Comparison of ENCODE assay signal across 33 mouse cellular contexts in the genomic region with DNA sequence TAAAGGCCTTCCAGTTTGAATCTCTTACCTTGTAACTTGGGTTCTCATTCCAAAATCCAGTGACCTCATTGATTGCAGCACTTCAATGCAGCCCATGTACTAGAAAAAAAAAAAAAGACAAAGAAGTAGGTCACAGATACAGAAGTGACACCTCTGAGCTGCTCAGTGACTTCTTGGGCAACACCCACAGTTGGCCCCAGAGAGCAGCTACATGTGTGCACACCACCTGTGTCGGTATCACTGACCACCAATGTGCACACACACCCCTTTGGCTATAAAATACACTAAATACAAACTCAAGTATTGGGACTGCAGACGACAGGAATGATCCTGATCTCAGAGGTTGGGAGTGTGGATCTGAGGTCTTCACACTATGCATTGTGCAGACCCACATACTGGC. TPM values are rescaled to one million over a fixed set of nuclear protein-coding genes. Genes with fewer than 3 reads are reported as not detected.
"Had no signal": no experiment of that assay in that cellular context is flagged by ENCODE, and none has a peak within 500 bp of the region (broad histone marks: within the 10 kb centered on the region; RNA-seq: fewer than 3 reads in every experiment).

No protein-coding gene starts in this region.

- H3K27ac ChIP-seq: limb, embryonic 10.5 days; limb, embryonic 12.5 days; limb, embryonic 13.5 days; limb, embryonic 15.5 days; liver, embryonic 12.5 days; liver, embryonic 13.5 days; liver, embryonic 14.5 days; liver, embryonic 15.5 days; lung, embryonic 15.5 days; macrophage; midbrain, embryonic 10.5 days; midbrain, embryonic 12.5 days; midbrain, embryonic 13.5 days; midbrain, embryonic 15.5 days; neural tube, embryonic 12.5 days had no signal

- DNase-seq: left cerebral cortex, postnatal 4 days; liver; liver, embryonic 13.5 days; liver, postnatal 0 days; lung, adult 18-20 months; lung, adult 2 months; lung, embryonic 14.5 days; lung, postnatal 10 days; lung, postnatal 14 days; lung, postnatal 36 days; lung, postnatal 4 days; midbrain, embryonic 14.5 days had no signal

- H3K9ac ChIP-seq: limb, embryonic 12.5 days; limb, embryonic 13.5 days; limb, embryonic 15.5 days; liver, embryonic 12.5 days; liver, embryonic 13.5 days; liver, embryonic 14.5 days; liver, embryonic 15.5 days; liver, postnatal 0 days; lung, embryonic 14.5 days; lung, embryonic 15.5 days; midbrain, embryonic 12.5 days; midbrain, embryonic 13.5 days; midbrain, embryonic 15.5 days; neural tube, embryonic 12.5 days had no signal

- H3K4me1 ChIP-seq: limb, embryonic 10.5 days; limb, embryonic 12.5 days; limb, embryonic 13.5 days; limb, embryonic 15.5 days; liver, embryonic 12.5 days; liver, embryonic 13.5 days; liver, embryonic 15.5 days; midbrain, embryonic 13.5 days; midbrain, embryonic 15.5 days; neural tube, embryonic 12.5 days had no signal

- H3K9me3 ChIP-seq: limb, embryonic 10.5 days; limb, embryonic 13.5 days; limb, embryonic 15.5 days; liver, embryonic 12.5 days; liver, embryonic 13.5 days; liver, embryonic 15.5 days; lung, embryonic 15.5 days; midbrain, embryonic 10.5 days; midbrain, embryonic 12.5 days; midbrain, embryonic 13.5 days; midbrain, embryonic 15.5 days; neural tube, embryonic 12.5 days had no signal

- H3K4me3 ChIP-seq: limb, embryonic 10.5 days; limb, embryonic 12.5 days; limb, embryonic 13.5 days; limb, embryonic 15.5 days; liver, embryonic 12.5 days; liver, embryonic 13.5 days; liver, embryonic 15.5 days; lung, embryonic 15.5 days; megakaryocyte, embryonic 14.5 days; midbrain, embryonic 10.5 days; midbrain, embryonic 12.5 days; midbrain, embryonic 13.5 days; midbrain, embryonic 15.5 days; myocyte; neural tube, embryonic 12.5 days had no signal

- H3K27me3 ChIP-seq: limb, embryonic 12.5 days; limb, embryonic 13.5 days; limb, embryonic 15.5 days; liver, embryonic 12.5 days; liver, embryonic 13.5 days; lung, embryonic 15.5 days; midbrain, embryonic 12.5 days; midbrain, embryonic 13.5 days; midbrain, embryonic 15.5 days; neural tube, embryonic 12.5 days had no signal

- H3K36me3 ChIP-seq: limb, embryonic 10.5 days; limb, embryonic 12.5 days; limb, embryonic 13.5 days; limb, embryonic 15.5 days; liver, embryonic 12.5 days; liver, embryonic 13.5 days; liver, embryonic 15.5 days; lung, embryonic 15.5 days; midbrain, embryonic 10.5 days; midbrain, embryonic 12.5 days; midbrain, embryonic 13.5 days; midbrain, embryonic 15.5 days; neural tube, embryonic 12.5 days had no signal

- ATAC-seq: liver, embryonic 12.5 days; liver, postnatal 0 days; lung, postnatal 0 days; midbrain, embryonic 13.5 days; midbrain, embryonic 15.5 days; midbrain, embryonic 16.5 days had no signal

- H3K4me2 ChIP-seq: limb, embryonic 12.5 days; limb, embryonic 13.5 days; limb, embryonic 15.5 days; liver, embryonic 11.5 days; liver, embryonic 12.5 days; liver, embryonic 13.5 days; liver, embryonic 15.5 days; lung, embryonic 14.5 days; lung, embryonic 15.5 days; midbrain, embryonic 11.5 days; midbrain, embryonic 12.5 days; midbrain, embryonic 13.5 days; midbrain, embryonic 15.5 days; neural tube, embryonic 12.5 days had no signal

RNA-seq across cellular contexts. Expression of gene Shc4, which starts 29.1 kb away (rescaled TPM):
- total RNA-seq: monocyte, adult 5-6 weeks had no signal
